Mouse (Mus musculus) thymus, adult 2 months (tissue): ENCODE measurements at regions not wholly inside any gene's neighbourhood (a gene's known extent, or its start where the extent isn't known, plus 50 kb on each side); places are given as distances from the start of the nearest gene placed in this dataset.

Source experiments
- DNase-seq: peaks from one replicate; pipeline ENCODE4 v3.0.0; 2021
- H3K27ac ChIP-seq: fragments of 200-500 bp; 2 replicates; pipeline ENCODE4 v1.5.1; 2012; ENCODE audit warnings: low read length, control low read depth; ENCODE audit not compliant: control insufficient read depth, insufficient read depth
- H3K27me3 ChIP-seq: fragments of 200-500 bp; 2 replicates; pipeline ENCODE4 v1.6.1; 2012; ENCODE audit warnings: mild to moderate bottlenecking, low read length, moderate library complexity, mixed read lengths; ENCODE audit not compliant: control insufficient read depth, insufficient read depth
- H3K36me3 ChIP-seq: fragments of 200-500 bp; 2 replicates; pipeline ENCODE4 v1.6.1; 2012; ENCODE audit warnings: mild to moderate bottlenecking, low read length, moderate library complexity; ENCODE audit not compliant: control insufficient read depth, insufficient read depth
- H3K4me1 ChIP-seq: fragments of 200-500 bp; replicated peaks from 2 replicates; pipeline ENCODE4 v1.6.1; 2012; ENCODE audit warnings: low read length; ENCODE audit not compliant: control insufficient read depth, insufficient read depth
- H3K4me3 ChIP-seq: fragments of 200-500 bp; 2 replicates; pipeline ENCODE4 v1.5.1; 2012; ENCODE audit warnings: mild to moderate bottlenecking, low read length, control low read depth, moderate library complexity; ENCODE audit not compliant: control insufficient read depth, insufficient read depth
- CTCF ChIP-seq: fragments of 200-500 bp; IDR thresholded peaks from 2 replicates; pipeline ENCODE4 v1.5.1; 2012; ENCODE audit warnings: mild to moderate bottlenecking, control low read depth, low read length, moderate library complexity, borderline replicate concordance; ENCODE audit not compliant: control insufficient read depth, poor library complexity, insufficient read depth; ENCODE audit errors: extremely low read depth
- POLR2A ChIP-seq: fragments of 200-500 bp; IDR thresholded peaks from 2 replicates; pipeline ENCODE4 v1.6.1; 2012; ENCODE audit warnings: mild to moderate bottlenecking, low read length, control low read depth, moderate library complexity; ENCODE audit not compliant: control insufficient read depth, poor library complexity, insufficient read depth; ENCODE audit errors: extremely low read depth
- WGBS: fragments of 180-500 bp; shearing (Covaris S2); methylation state at CpG from one replicate; pipeline ENCODE4 v1.1.7; 2018; 5-methylcytosine and 5-hydroxymethylcytosine counted together

DNA sequence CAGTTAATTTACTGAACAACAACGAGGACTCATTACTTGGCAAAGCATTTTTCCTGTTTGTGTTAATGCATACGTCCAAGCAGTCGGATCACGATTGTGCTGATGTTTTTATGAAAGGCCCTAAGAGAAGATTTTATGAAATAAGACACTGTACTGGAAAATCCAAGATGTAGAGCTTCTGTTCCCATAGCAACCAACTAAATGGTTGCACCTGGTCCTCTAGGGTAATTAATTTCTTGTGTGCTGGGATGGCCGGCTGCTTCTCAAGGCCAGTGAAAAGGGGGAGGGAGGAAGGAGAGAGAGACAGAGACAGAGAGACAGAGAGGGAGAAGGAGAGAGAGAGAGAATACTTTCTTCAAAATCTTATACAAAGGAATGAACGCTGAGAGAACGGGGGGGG is 156.6 kb downstream of the Fam124b start:
- Histone ChIP-seq H3K27ac (no peak overlapping the region), H3K4me1 (no peaks in the 10 kb centered on the region), H3K4me3 (no peak overlapping the region), H3K27me3 (no peaks in the 10 kb centered on the region), H3K36me3 (no peaks in the 10 kb centered on the region)
- TF ChIP-seq CTCF (no peak), POLR2A (no peak)
- 93% methylated on average over 7 of the region's 7 CpGs for WGBS
- no peak for DNase-seq

DNA sequence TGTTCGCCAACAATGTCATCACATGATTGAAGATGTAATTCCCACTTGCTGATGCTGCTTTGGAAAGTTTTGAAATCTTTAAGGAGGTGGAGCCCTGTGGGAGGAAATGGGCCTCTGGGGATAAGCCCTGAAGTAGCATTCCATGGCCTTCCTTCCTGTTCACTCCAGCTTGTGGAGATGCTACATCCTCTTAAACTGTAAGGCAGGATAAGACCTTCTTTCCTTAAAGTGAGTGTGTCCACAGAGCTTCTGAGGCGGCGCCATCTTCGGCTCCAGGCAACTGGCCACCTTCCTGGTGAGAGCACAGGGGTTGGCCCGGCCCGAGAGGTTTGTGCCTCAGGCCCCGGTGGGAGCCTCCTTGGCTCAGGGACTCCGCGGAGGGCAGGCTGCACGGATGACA is 173.1 kb downstream of the Fam124b start:
- Histone ChIP-seq H3K36me3 (no peaks in the 10 kb centered on the region), H3K4me3 (no peak overlapping the region), H3K27ac (no peak overlapping the region), H3K27me3 (no peaks in the 10 kb centered on the region), H3K4me1 (no peaks in the 10 kb centered on the region)
- no peak for TF ChIP-seq CTCF
- TF ChIP-seq POLR2A = no peak
- WGBS = 94% methylated on average over 10 of the region's 10 CpGs
- DNase-seq = no peak

DNA sequence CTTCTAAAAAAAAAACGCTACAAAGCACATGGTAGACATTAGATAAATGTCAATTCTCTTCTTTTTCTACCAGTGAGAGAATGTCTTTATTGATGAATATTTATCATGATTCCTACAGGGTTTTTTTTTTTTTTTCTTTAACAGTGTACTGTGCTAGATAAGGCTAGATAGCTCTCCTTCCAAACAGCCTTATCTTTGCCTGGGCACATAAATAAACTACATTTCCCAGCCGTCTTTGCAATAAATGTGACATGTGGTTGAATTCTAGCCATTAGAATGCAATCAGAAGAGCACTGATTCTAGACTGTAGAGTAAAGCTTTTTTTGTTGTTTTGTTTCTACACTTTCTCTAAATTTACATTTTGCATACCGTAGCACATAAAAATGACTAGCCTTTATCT is 177.9 kb downstream of the Fam124b start:
- no peaks in the 10 kb centered on the region for H3K36me3 ChIP-seq
- DNase-seq = no peak
- H3K27ac ChIP-seq = no peak overlapping the region
- H3K27me3 ChIP-seq = no peaks in the 10 kb centered on the region
- TF ChIP-seq POLR2A (no peak), CTCF (no peak)
- no peak overlapping the region for H3K4me3 ChIP-seq
- H3K4me1 ChIP-seq = no peaks in the 10 kb centered on the region
- WGBS = 94% methylated on average over 3 of the region's 3 CpGs

DNA sequence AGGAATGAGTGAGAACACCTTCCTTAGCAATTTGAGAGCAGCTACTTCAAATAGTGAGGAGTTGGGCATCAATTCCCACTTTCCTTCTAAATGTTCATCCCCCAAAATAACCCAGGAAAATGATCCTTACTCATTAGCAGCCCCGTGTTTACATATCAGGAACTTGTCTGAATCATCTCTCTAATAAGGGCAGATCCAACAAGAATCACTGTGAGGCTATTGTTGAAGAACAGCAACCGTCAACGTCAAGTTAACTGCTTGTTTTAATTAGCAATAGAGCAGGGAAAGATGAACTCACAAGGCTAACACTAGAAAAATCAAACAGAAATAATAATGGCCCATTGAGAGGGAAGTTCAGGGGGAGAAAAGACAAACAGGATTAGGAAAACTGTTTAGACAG is 178.4 kb downstream of the Fam124b start:
- H3K4me1 ChIP-seq = no peaks in the 10 kb centered on the region
- H3K27ac ChIP-seq = no peak overlapping the region
- no peaks in the 10 kb centered on the region for H3K27me3 ChIP-seq
- H3K36me3 ChIP-seq = no peaks in the 10 kb centered on the region
- no peak overlapping the region for H3K4me3 ChIP-seq
- DNase-seq = no peak
- 87% methylated on average over 3 of the region's 3 CpGs for WGBS
- no peak for TF ChIP-seq CTCF
- no peak for TF ChIP-seq POLR2A

DNA sequence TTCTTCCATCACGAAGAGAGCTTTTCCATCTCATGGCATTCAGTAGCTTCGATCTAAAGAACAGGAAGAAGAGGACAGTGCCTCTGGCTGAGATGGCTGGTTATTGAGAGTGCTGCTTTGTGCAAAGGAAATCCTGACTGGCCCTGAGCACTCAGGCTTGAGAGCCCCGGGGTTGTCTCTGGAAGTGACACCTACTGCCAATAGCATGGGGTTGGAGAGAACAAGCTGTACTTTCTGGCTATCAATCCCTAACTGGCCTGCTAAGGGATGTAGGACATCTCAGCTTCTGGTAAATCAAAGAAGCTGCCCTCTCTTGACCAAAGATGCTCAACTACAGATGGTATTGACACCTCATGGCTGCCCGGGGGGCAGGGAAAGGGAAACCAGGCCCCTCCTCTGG is 178.2 kb upstream of the Serpine2 start:
- no peak overlapping the region for H3K27ac ChIP-seq
- H3K4me1 ChIP-seq = no peaks in the 10 kb centered on the region
- H3K36me3 ChIP-seq = no peaks in the 10 kb centered on the region
- H3K4me3 ChIP-seq = no peak overlapping the region
- no peak for TF ChIP-seq POLR2A
- no peak for TF ChIP-seq CTCF
- no peak for DNase-seq
- 62% methylated on average over 4 of the region's 4 CpGs for WGBS
- H3K27me3 ChIP-seq = no peaks in the 10 kb centered on the region

DNA sequence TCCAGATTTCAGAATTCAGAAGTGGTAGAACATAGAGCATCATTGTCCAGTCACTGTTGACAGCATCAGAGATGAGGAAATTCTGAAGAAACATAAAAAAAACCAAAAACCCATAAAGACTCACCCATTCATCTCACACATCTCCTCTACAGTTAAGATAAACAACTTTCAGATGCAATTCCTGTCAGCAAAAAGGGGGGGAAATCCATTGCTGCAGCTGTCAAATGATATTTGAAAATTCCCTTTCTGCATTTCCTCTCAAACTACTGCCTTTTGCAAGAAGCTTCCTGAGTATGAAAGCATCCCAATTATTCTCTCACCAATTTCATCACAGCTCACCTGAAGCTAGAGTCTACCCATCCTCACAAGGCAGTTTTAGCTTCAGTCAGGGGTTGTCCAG is 177.1 kb upstream of the Serpine2 start:
- no peak for TF ChIP-seq POLR2A
- TF ChIP-seq CTCF = no peak
- no peaks in the 10 kb centered on the region for H3K4me1 ChIP-seq
- no peaks in the 10 kb centered on the region for H3K27me3 ChIP-seq
- no peak for DNase-seq
- H3K4me3 ChIP-seq = no peak overlapping the region
- H3K27ac ChIP-seq = no peak overlapping the region
- H3K36me3 ChIP-seq = no peaks in the 10 kb centered on the region

DNA sequence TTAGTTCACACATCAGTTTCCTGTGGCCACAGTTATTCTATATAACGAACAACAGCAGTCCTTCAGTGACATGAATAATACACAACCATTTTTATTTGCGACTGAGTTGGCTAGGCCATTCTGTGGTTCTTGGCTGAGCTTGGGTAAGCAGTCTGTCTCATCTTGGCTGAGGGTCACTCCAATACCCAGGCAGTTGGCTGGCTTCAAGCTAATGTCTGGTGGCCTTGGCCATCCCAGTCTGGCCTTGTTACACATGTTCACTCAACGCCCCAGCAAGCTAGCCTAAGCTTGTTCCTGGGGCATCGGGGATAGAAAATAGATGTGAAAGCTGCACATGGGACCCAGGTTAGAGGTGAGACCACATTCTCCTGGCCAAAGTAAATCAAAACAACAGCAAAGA is 175.5 kb upstream of the Serpine2 start:
- H3K27ac ChIP-seq = no peak overlapping the region
- H3K4me3 ChIP-seq = no peak overlapping the region
- TF ChIP-seq POLR2A = no peak
- TF ChIP-seq CTCF = no peak
- DNase-seq = no peak
- H3K36me3 ChIP-seq = no peaks in the 10 kb centered on the region
- WGBS = 98% methylated on average over 4 of the region's 4 CpGs
- no peaks in the 10 kb centered on the region for H3K27me3 ChIP-seq
- H3K4me1 ChIP-seq = no peaks in the 10 kb centered on the region
